Mouse (Mus musculus) olfactory bulb, adult 2 months (tissue): ENCODE data around the gene Zfp981.

Experiments used
- CTCF ChIP-seq: fragments of 200-500 bp; IDR thresholded peaks from 2 replicates; pipeline ENCODE4 v1.5.1; 2012; ENCODE audit warnings: low read depth, mild to moderate bottlenecking, low read length, moderate library complexity; ENCODE audit not compliant: insufficient read depth
- POLR2A ChIP-seq: fragments of 200-500 bp; IDR thresholded peaks from 2 replicates; pipeline ENCODE4 v1.6.1; 2012; ENCODE audit warnings: mild to moderate bottlenecking, low read depth, low read length, moderate library complexity; ENCODE audit not compliant: insufficient read depth

- TF ChIP-seq CTCF, result no peak
- TF ChIP-seq POLR2A, result no peak
Observed at GRCm38 (mm10) chr4:146520723-146521122, 18.9 kb downstream of the Zfp981 start.
